Mouse (Mus musculus) liver, postnatal 0 days (tissue): ENCODE data around the gene Ttll11. TPM values are rescaled to one million over a fixed set of nuclear protein-coding genes. Genes with fewer than 3 reads are reported as not detected.

Experiments used
- ATAC-seq: fragments of 200-750 bp; cut with Nextera tagmentation; 2 replicates; pipeline ENCODE4 v1.8.0; 2017; ENCODE audit warnings: mild to moderate bottlenecking, moderate library complexity
- DNase-seq: peaks from one replicate; pipeline ENCODE4 v3.0.0-alpha.2; 2016
- H3K27ac ChIP-seq: fragments of 300-500 bp; sonication (generic); 2 replicates; pipeline ENCODE4 v1.5.1; 2014; ENCODE audit warnings: antibody characterized with exemption, moderate library complexity, mild to moderate bottlenecking, low read depth
- H3K27me3 ChIP-seq: fragments of 300-500 bp; sonication (generic); 2 replicates; pipeline ENCODE4 v1.6.1; 2014; ENCODE audit warnings: low read length, control low read depth, mixed read lengths; ENCODE audit not compliant: insufficient read depth
- H3K36me3 ChIP-seq: fragments of 300-500 bp; sonication (generic); replicated peaks from 2 replicates; pipeline ENCODE4 v1.6.1; 2014; ENCODE audit warnings: mild to moderate bottlenecking, control low read depth, low read length, moderate library complexity, mixed read lengths; ENCODE audit not compliant: insufficient read depth
- H3K4me1 ChIP-seq: fragments of 300-500 bp; sonication (generic); 2 replicates; pipeline ENCODE4 v1.6.1; 2014; ENCODE audit warnings: antibody characterized with exemption, mild to moderate bottlenecking, control low read depth; ENCODE audit not compliant: insufficient read depth
- H3K4me2 ChIP-seq: fragments of 300-500 bp; sonication (generic); 2 replicates; pipeline ENCODE4 v1.6.1; 2014; ENCODE audit warnings: low read depth, mild to moderate bottlenecking, low read length, moderate library complexity, mixed read lengths
- H3K4me3 ChIP-seq: fragments of 300-500 bp; sonication (generic); 2 replicates; pipeline ENCODE4 v1.5.1; 2014; ENCODE audit warnings: low read depth, low read length
- H3K9ac ChIP-seq: fragments of 300-500 bp; sonication (generic); replicated peaks from 2 replicates; pipeline ENCODE4 v1.6.1; 2014; ENCODE audit warnings: mild to moderate bottlenecking, moderate library complexity
- H3K9me3 ChIP-seq: fragments of 300-500 bp; sonication (generic); 2 replicates; pipeline ENCODE4 v1.6.1; 2016; ENCODE audit warnings: mild to moderate bottlenecking, control low read depth, low read length, mixed read lengths
- CTCF ChIP-seq: sonication (generic); IDR thresholded peaks from 2 replicates; pipeline ENCODE4 v1.5.1; 2016; ENCODE audit warnings: antibody characterized with exemption, low read depth
- EP300 ChIP-seq: IDR thresholded peaks from 2 replicates; pipeline ENCODE4 v1.6.1; 2016; ENCODE audit warnings: antibody characterized with exemption, low read depth, mild to moderate bottlenecking
- WGBS: fragments of 180-500 bp; shearing (Covaris S2); extraction: QIAGEN DNeasy Blood & Tissue Kit; methylation state at CpG from one replicate; pipeline ENCODE4 v1.1.7; 2014; ENCODE audit not compliant: insufficient replicate concordance; 5-methylcytosine and 5-hydroxymethylcytosine counted together
- polyA plus RNA-seq: library from polyadenylated mRNA; unstranded; fragments of >200 nt; fragmentation: Nextera tagmentation; extraction: Ambion mirVana; gene quantifications from 2 replicates; pipeline ENCODE4 v1.2.1, GENCODE M21; 2015

Ttll11 gene
- polyA plus RNA-seq, 1 experiment from 2014 or later: 1.1 TPM

DNA sequence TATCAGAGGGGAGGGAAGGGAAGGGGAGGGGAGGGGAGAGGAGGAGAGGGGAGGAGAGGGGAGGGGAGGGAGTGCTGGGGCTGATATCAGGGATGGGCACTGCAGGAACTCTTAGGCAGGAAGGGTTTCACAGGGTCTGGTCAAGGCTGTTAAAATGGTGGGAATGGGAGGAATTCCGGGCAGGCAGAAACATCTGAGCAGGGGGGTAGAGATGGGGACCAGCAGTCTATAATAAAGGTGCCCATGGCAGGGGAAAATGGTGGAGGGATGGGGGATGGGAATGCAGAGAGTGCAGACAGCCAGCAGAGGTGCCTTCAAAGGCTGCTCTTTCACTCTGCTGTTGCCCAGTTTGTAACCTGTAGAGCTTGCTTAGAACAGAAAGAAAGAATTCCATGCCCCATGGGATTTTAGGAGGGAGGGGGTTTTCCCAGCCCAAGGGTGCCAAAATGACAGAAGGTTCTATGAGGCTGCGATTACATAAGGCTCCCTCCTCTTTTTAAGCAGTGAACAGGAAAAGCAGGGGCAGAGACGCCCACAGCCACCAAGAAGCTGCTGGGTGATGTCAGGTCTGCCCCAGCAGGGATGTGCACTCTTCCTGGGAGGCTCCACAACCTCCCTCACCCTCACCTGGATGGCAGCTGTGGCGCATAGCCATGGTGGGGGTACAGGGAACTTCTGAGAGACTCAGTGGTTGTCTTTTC, 211.0 kb downstream of the Ttll11 start:
- no peak overlapping the region for H3K9ac ChIP-seq
- WGBS: 38% methylated on average over 4 of the region's 4 CpGs
- ATAC-seq: no peak
- H3K27ac ChIP-seq: no peak overlapping the region
- no peak for DNase-seq
- no peaks in the 10 kb centered on the region for H3K27me3 ChIP-seq
- no peaks in the 10 kb centered on the region for H3K9me3 ChIP-seq
- H3K4me3 ChIP-seq: no peak overlapping the region
- H3K4me1 ChIP-seq: no peaks in the 10 kb centered on the region
- TF ChIP-seq EP300 (no peak), CTCF (no peak)
- H3K36me3 ChIP-seq: no peaks in the 10 kb centered on the region
- no peak overlapping the region for H3K4me2 ChIP-seq

DNA sequence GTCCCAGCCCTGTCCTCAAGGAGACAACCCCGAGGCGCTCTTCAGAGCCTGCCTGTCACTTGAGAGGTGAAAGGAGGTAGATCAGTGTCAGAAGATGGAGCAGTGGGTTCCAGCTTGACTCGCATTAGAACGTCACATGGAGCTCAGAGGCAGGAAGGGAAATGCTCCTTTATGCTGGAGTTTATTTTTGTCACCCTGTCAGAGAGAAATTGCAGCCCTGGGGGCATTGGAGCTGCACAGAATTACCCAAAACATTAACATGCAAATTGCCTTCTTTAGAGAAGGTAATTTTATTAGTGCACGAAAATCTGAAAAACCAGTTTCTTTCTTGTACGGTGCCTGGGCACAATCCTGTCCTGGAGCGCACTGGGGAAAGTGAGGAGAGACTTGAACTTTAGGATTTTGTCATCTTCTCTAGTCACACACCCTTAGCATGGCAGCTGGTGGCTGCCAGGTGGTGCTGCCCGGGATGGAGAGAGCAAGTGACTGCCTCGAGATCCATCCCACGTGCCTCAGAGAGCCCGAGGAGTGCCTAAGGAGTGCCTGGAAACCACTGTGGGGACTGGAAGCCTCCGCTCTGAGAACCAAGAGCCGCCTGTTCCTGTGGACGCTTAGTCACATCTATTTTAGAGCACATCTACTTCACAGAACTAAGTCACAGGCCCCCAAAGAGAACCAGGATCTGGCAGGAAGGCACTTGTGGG, 211.7 kb downstream of the Ttll11 start:
- Histone ChIP-seq H3K4me1 (no peaks in the 10 kb centered on the region), H3K9ac (no peak overlapping the region), H3K36me3 (no peaks in the 10 kb centered on the region), H3K27ac (no peak overlapping the region), H3K4me3 (no peak overlapping the region), H3K4me2 (no peak overlapping the region), H3K27me3 (no peaks in the 10 kb centered on the region), H3K9me3 (no peaks in the 10 kb centered on the region)
- TF ChIP-seq EP300 (no peak), CTCF (no peak)
- no peak for DNase-seq
- ATAC-seq: no peak
- 36% methylated on average over 14 of the region's 14 CpGs for WGBS

DNA sequence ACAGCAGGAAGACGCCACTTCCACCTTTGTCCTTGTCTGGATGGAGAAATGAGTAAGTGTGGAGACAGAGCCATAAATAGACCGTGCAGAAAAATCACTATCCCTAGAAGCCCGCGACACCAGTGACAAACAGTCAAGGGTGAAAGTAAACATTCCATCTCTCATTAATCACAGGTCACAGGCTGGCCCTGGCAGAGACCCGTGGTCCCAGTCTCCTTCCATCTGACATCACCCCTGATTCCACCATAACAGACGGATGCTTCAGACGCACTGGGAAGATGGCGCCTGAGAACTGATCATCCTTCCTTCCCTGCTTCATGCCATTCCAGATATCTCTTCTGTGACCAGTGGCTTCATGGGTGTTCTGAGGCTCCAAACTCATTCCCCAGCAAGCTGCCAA, 215.4 kb downstream of the Ttll11 start:
- Histone ChIP-seq H3K9me3 (no peaks in the 10 kb centered on the region), H3K9ac (no peak overlapping the region), H3K27me3 (no peaks in the 10 kb centered on the region), H3K36me3 (no peaks in the 10 kb centered on the region), H3K27ac (no peak overlapping the region), H3K4me1 (no peaks in the 10 kb centered on the region), H3K4me2 (no peak overlapping the region), H3K4me3 (no peak overlapping the region)
- TF ChIP-seq EP300 (no peak), CTCF (no peak)
- DNase-seq (no peak), ATAC-seq (no peak)
- WGBS: 58% methylated on average over 8 of the region's 8 CpGs

DNA sequence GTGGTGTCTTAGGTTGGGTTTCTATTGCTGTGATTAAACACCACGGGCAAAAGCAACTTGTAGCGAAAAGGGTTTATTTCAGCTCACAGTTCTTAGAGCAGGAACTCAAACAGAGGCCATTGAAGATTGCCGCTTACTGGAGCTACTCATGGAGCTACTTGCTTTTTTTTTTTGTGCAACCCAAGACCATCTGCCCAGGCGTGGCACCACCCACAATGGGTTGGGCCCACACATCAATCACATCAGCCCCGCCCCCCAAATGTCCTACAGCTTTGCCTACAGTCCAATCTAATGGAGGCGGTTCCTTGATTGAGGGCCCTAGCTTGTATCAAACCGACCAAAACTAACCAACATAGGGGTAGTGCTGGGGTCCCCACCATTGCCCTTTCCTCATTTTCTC, 215.9 kb downstream of the Ttll11 start:
- Histone ChIP-seq H3K4me1 (no peaks in the 10 kb centered on the region), H3K4me3 (no peak overlapping the region), H3K9me3 (no peaks in the 10 kb centered on the region), H3K9ac (no peak overlapping the region), H3K4me2 (no peak overlapping the region), H3K36me3 (no peaks in the 10 kb centered on the region), H3K27ac (no peak overlapping the region), H3K27me3 (no peaks in the 10 kb centered on the region)
- 81% methylated on average over 7 of the region's 7 CpGs for WGBS
- DNase-seq (no peak), ATAC-seq (no peak)
- TF ChIP-seq CTCF (no peak), EP300 (no peak)

DNA sequence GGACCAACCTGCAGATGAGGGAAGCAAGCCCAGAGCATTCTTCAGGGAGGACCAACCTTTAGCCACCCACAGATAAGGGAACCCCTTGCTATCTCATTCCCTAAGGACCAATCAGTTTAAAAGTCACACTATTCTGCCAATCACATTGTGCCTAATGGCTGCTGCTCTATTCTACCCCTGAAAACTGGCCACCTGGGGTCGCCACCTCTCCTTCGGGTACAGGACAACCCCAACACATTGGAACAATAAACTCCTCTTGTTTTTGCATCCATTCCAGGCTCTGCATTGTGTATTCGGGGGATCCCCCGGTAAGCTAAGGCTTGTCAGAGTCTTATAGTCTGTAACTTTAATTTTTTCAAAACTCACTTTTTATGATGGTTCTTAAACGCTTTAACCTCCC, 218.3 kb downstream of the Ttll11 start:
- Histone ChIP-seq H3K36me3 (no peaks in the 10 kb centered on the region), H3K9ac (no peak overlapping the region), H3K27me3 (no peaks in the 10 kb centered on the region), H3K27ac (no peak overlapping the region), H3K4me2 (no peak overlapping the region), H3K4me3 (no peak overlapping the region), H3K9me3 (no peaks in the 10 kb centered on the region), H3K4me1 (no peaks in the 10 kb centered on the region)
- no peak for ATAC-seq
- TF ChIP-seq CTCF: peak; percentile 39
- TF ChIP-seq EP300: no peak
- no peak for DNase-seq
- WGBS: 68% methylated on average over 5 of the region's 5 CpGs

DNA sequence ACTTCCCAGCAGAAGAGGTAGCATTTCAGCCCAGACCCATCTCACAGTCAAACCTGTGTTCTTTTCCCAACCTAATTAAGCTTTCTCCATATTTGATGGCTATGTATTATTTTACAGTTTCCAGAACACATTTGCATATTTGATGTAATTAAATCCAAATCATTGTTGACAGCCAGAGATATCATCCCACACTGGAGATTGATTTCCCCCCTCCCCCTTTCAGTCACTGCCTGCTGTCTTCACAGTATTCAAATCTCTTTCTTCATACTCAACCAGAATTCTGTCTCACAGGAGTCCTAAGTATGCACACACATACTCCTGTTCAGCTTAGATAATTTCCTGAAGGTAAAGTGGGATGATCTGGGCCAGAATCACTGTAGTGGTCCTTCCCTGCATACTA, 218.8 kb downstream of the Ttll11 start:
- no peak overlapping the region for H3K4me2 ChIP-seq
- no peak overlapping the region for H3K4me3 ChIP-seq
- TF ChIP-seq CTCF (no peak), EP300 (no peak)
- DNase-seq (no peak), ATAC-seq (no peak)
- no peaks in the 10 kb centered on the region for H3K36me3 ChIP-seq
- H3K27me3 ChIP-seq: no peaks in the 10 kb centered on the region
- no peak overlapping the region for H3K9ac ChIP-seq
- H3K27ac ChIP-seq: no peak overlapping the region
- H3K4me1 ChIP-seq: no peaks in the 10 kb centered on the region
- no peaks in the 10 kb centered on the region for H3K9me3 ChIP-seq
